Mouse (Mus musculus) retina, postnatal 7 days (tissue): ENCODE measurements at regions not wholly inside any gene's neighbourhood (a gene's known extent, or its start where the extent isn't known, plus 50 kb on each side); places are given as distances from the start of the nearest gene placed in this dataset.
A peak's percentile ranks its signal among the peaks of the same experiment; 100 is the strongest.

Experiments used
- DNase-seq: peaks from one replicate; pipeline ENCODE4 v3.0.0-alpha.2; 2012; ENCODE audit warnings: low read depth, low spot score

GRCm38 (mm10) chr5:54178966-54179547 is 180.8 kb downstream of the Stim2 start:
- no peak for DNase-seq

- DNase-seq, result no peak
Measured at GRCm38 (mm10) chr5:54180192-54180611, 181.9 kb downstream of the Stim2 start.

GRCm38 (mm10) chr5:54180640-54181326 is 182.5 kb downstream of the Stim2 start:
- no peak for DNase-seq

GRCm38 (mm10) chr5:54181327-54181863 is 183.1 kb downstream of the Stim2 start:
- peak; percentile 14 for DNase-seq

GRCm38 (mm10) chr5:54182754-54183153 is 184.5 kb downstream of the Stim2 start:
- no peak for DNase-seq

GRCm38 (mm10) chr5:54185662-54186061 is 187.4 kb downstream of the Stim2 start:
- no peak for DNase-seq

- DNase-seq, result no peak
Measured at GRCm38 (mm10) chr5:54186076-54186676, 187.9 kb downstream of the Stim2 start.

- DNase-seq, result no peak
Measured at GRCm38 (mm10) chr5:54191688-54192087, 193.4 kb downstream of the Stim2 start.

- no peak for DNase-seq
Measured at GRCm38 (mm10) chr5:54194846-54195245, 196.5 kb downstream of the Stim2 start.

GRCm38 (mm10) chr5:54200032-54200431 is 201.7 kb downstream of the Stim2 start:
- no peak for DNase-seq

- no peak for DNase-seq
Measured at GRCm38 (mm10) chr5:54200587-54200986, 202.3 kb downstream of the Stim2 start.

GRCm38 (mm10) chr5:54211457-54211856 is 213.2 kb downstream of the Stim2 start:
- no peak for DNase-seq

GRCm38 (mm10) chr5:54212038-54212589 is 213.8 kb downstream of the Stim2 start:
- no peak for DNase-seq

GRCm38 (mm10) chr5:54225031-54225430 is 226.7 kb downstream of the Stim2 start:
- no peak for DNase-seq

GRCm38 (mm10) chr5:54234580-54234979 is 236.3 kb downstream of the Stim2 start:
- no peak for DNase-seq

- DNase-seq, result no peak
Measured at GRCm38 (mm10) chr5:54235226-54235625, 236.9 kb downstream of the Stim2 start.

GRCm38 (mm10) chr5:54237226-54237625 is 238.9 kb downstream of the Stim2 start:
- no peak for DNase-seq

GRCm38 (mm10) chr5:54238646-54239167 is 240.4 kb downstream of the Stim2 start:
- no peak for DNase-seq

GRCm38 (mm10) chr5:54239586-54239985 is 241.3 kb downstream of the Stim2 start:
- no peak for DNase-seq

GRCm38 (mm10) chr5:54241169-54241917 is 243.0 kb downstream of the Stim2 start:
- no peak for DNase-seq

GRCm38 (mm10) chr5:54242126-54242525 is 243.8 kb downstream of the Stim2 start:
- no peak for DNase-seq
